Mouse (Mus musculus): ENCODE results near the gene Dnah2.

DNA sequence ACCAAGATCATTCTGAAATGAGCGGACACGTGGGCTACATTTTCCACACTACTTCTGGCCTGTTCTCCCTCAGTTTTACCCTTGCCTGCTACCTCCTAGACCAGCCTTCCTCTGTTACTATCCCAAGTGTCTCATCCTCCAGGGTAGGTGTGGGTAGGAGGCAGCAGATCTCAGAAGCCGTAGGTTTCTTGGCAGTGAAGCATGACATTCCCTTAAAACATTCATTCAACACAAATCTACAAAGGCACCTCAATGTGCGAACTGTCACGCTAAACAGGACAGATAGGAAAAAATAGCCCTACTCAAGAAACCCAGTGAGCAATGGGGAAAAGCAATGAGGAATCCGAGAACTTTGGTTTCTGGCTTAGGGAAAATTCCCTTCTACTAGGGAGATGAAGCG, 136.4 kb downstream of the Dnah2 start:
- TF ChIP-seq HCFC1 (IDR thresholded peaks at IDR 0.05; ENCODE audit: borderline replicate concordance, insufficient read depth, low read length) (no peak), ZC3H11A (IDR thresholded peaks at IDR 0.05; ENCODE audit: borderline replicate concordance, low read depth, low read length) (no peak), ZNF384 (IDR thresholded peaks at IDR 0.05; ENCODE audit: low read depth, low read length) (no peak), CHD2 (IDR thresholded peaks at IDR 0.05; ENCODE audit: low read depth, low read length) (no peak)
